Mouse (Mus musculus) hematopoietic multipotent progenitor cell, adult 10-12 weeks (in vitro differentiated cells): Measurements from ENCODE around the gene Gm20820. TPM values are rescaled to one million over a fixed set of nuclear protein-coding genes. Genes with fewer than 3 reads are reported as not detected.

Source experiments
- polyA plus RNA-seq: library from polyadenylated mRNA; stranded (reverse); fragments of >175 nt; gene quantifications from 2 replicates; pipeline ENCODE4 v1.2.3, GENCODE M21; 2012; ENCODE audit warnings: low replicate concordance

The Gm20820 gene
- polyA plus RNA-seq: not detected in 2 replicates

GRCm38 (mm10) chrY:86061472-86061871, at the start of gene Gm20820:
Gene Gm20820, plus strand, starts transcription at chrY:86061772.

